Mouse (Mus musculus): Measurements from ENCODE around the gene Kif3a.

- TF ChIP-seq POLR2A (IDR thresholded peaks at IDR 0.05; ENCODE audit: extremely low read depth, insufficient read depth, low read length) (no peak), CTCF (IDR thresholded peaks at IDR 0.05; ENCODE audit: extremely low read depth, insufficient read depth, low read length) (no peak)
These were observed 533 bp upstream of the Kif3a start for GRCm38 (mm10) chr11:53566646-53567045.
